Mouse (Mus musculus) liver, adult 2 months (tissue): ENCODE measurements around the gene Ablim2.

ENCODE experiments used
- CTCF ChIP-seq: fragments of 200-500 bp; IDR thresholded peaks from 2 replicates; pipeline ENCODE4 v1.5.1; 2011; ENCODE audit warnings: low read depth, low read length, control low read depth
- POLR2A ChIP-seq: fragments of 200-500 bp; IDR thresholded peaks from 2 replicates; pipeline ENCODE4 v1.6.1; 2011; ENCODE audit warnings: low read length, control low read depth; ENCODE audit not compliant: insufficient read depth; ENCODE audit errors: extremely low read depth

GRCm38 (mm10) chr5:35723900-35724299 lies 33.8 kb upstream of the Ablim2 start:
- no peak for TF ChIP-seq POLR2A
- TF ChIP-seq CTCF = no peak
